Mouse (Mus musculus) liver, adult 2 months (tissue): ENCODE measurements at regions not wholly inside any gene's neighbourhood (a gene's known extent, or its start where the extent isn't known, plus 50 kb on each side); places are given as distances from the start of the nearest gene placed in this dataset.

Experiments
- CTCF ChIP-seq: fragments of 200-500 bp; IDR thresholded peaks from 2 replicates; pipeline ENCODE4 v1.5.1; 2011; ENCODE audit warnings: low read depth, low read length, control low read depth
- POLR2A ChIP-seq: fragments of 200-500 bp; IDR thresholded peaks from 2 replicates; pipeline ENCODE4 v1.6.1; 2011; ENCODE audit warnings: low read length, control low read depth; ENCODE audit not compliant: insufficient read depth; ENCODE audit errors: extremely low read depth

GRCm38 (mm10) chr14:25154180-25154579 lies 304.8 kb upstream of the Zmiz1 start:
- no peak for TF ChIP-seq CTCF
- TF ChIP-seq POLR2A: no peak
